Mouse (Mus musculus): ENCODE data around the gene Faf1. TPM values are rescaled to one million over a fixed set of nuclear protein-coding genes. Genes with fewer than 3 reads are reported as not detected.
A peak's percentile ranks its signal among the peaks of the same experiment; 100 is the strongest.
"Not testable (repeated sequence)": the region's sequence is repeated elsewhere in the genome, so short reads cannot be mapped to it uniquely, and the experiment has no call there.

Faf1 gene
- polyA plus RNA-seq, 1 experiment from 2014 or later = 43.4 TPM

DNA sequence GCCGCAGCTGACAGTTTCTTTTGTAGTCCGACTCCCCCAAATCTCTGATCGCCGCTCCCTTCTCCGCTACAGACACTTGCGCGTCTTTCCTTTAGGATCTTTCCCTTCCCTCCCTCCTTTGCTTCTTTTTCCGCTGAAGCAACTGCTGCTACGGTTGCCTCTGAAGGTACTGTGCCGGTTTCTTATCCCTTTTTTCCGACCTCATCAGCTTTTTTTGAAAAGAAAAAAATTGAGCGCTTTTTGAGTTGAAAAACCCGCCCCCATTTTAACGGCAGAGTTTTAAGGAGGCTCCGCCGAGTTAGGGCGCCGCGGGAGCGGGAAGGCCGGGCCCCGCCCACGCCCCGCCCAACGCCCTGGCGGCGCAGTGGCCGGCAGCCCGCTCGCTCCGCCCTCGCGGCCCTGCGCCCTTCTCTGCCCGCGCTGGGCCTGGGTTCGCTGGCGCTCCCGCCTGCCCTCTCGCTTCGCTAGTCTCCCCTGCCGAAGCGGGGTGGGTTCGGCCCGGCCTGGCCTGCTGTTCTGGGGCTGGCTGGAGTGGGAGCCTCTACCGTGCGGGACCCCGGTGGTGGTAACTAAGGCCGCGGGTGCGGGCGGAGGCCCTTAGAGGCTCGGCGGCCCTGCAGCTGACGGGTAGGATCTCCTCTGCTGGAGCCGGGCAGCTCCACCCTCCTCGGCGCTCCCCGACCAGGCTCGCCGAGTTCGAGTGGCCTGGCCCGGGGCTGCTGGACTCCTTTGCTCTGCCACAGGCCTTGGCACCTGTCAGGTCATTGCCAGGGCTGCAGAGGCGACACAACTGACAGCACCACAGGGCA is 9.7 kb upstream of the Faf1 start, which contains the start of gene Cdkn2c:
Gene Cdkn2c, minus strand, starts transcription at position 729 of the 809 bp plus-strand sequence.
- peaks cover 23% of the 10 kb centered on the region for H3K4me1 ChIP-seq
- H3K4me2 ChIP-seq (replicated peaks) = peak within 1 kb of the TSS; percentile 88
- H3K9me3 ChIP-seq = no peaks in the 10 kb centered on the region
- H3K4me3 ChIP-seq = peak within 1 kb of the TSS; percentile 69
- under 1% methylated on average over 52 of the region's 64 CpGs for WGBS
- ATAC-seq (ENCODE audit: low FRiP score, low read depth) = peak; percentile 95
- H3K36me3 ChIP-seq = no peaks in the 10 kb centered on the region
- peak within 1 kb of the TSS; percentile 84 for H3K27ac ChIP-seq (replicated peaks)
- H3K27me3 ChIP-seq = peaks cover 33% of the 10 kb centered on the region
- peak within 1 kb of the TSS; percentile 86 for H3K9ac ChIP-seq (replicated peaks)

- peak overlapping the region; percentile 69; the same call in 1 of the 2 replicates for H3K4me3 ChIP-seq
- peaks cover 23% of the 10 kb centered on the region for H3K4me1 ChIP-seq
- H3K36me3 ChIP-seq = no peaks in the 10 kb centered on the region
- no peaks in the 10 kb centered on the region for H3K9me3 ChIP-seq
- peak overlapping the region; percentile 86; the same call in 1 of the 2 replicates for H3K9ac ChIP-seq (replicated peaks)
- no peak overlapping the region for H3K27ac ChIP-seq (replicated peaks)
- 45% methylated on average over 2 of the region's 2 CpGs for WGBS
- peak overlapping the region; percentile 88 for H3K4me2 ChIP-seq (replicated peaks)
- peaks cover 30% of the 10 kb centered on the region for H3K27me3 ChIP-seq
- no peak for ATAC-seq (ENCODE audit: low FRiP score, low read depth)
Observed at GRCm38 (mm10) chr4:109667518-109667917, 8.9 kb upstream of the Faf1 start.

DNA sequence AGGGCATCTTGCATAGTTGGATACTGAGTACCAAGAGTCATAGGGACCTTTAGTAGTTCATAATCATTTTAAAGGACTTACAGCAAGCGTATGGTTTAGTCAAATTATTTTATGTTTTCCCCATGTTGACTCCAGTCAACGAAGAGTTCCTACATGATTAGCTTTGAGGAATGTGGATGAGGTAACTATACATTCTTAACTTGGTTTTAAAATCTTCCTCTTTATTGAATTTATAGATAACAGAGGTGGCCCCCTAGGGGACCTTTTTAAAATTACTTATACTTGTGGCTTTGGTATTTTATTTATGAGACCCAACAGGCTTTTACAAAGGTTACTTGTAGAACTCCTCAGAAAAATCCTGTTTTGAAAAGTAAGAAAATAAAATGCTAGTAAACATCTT is 6.2 kb upstream of the Faf1 start:
- H3K9me3 ChIP-seq = no peaks in the 10 kb centered on the region
- H3K27me3 ChIP-seq = peaks cover 16% of the 10 kb centered on the region; the same call in 1 of the 2 replicates
- ATAC-seq (ENCODE audit: low FRiP score, low read depth) = no peak
- H3K9ac ChIP-seq (replicated peaks) = no peak overlapping the region
- H3K4me2 ChIP-seq (replicated peaks) = no peak overlapping the region
- 77% methylated on average over 2 of the region's 2 CpGs for WGBS
- peaks cover 16% of the 10 kb centered on the region for H3K4me1 ChIP-seq
- no peak overlapping the region for H3K4me3 ChIP-seq
- H3K27ac ChIP-seq (replicated peaks) = no peak overlapping the region
- H3K36me3 ChIP-seq = no peaks in the 10 kb centered on the region

GRCm38 (mm10) chr4:109671941-109672340 is 4.4 kb upstream of the Faf1 start:
- Histone ChIP-seq H3K27me3 (peaks cover 2% of the 10 kb centered on the region; the same call in 1 of the 2 replicates), H3K4me2 (replicated peaks) (no peak overlapping the region), H3K4me1 (peaks cover 5% of the 10 kb centered on the region; the same call in 1 of the 2 replicates), H3K4me3 (no peak overlapping the region), H3K27ac (replicated peaks) (no peak overlapping the region), H3K9me3 (no peaks in the 10 kb centered on the region), H3K36me3 (no peaks in the 10 kb centered on the region), H3K9ac (replicated peaks) (no peak overlapping the region)
- no peak for ATAC-seq (ENCODE audit: low FRiP score, low read depth)
- WGBS = 62% methylated on average over 1 of the region's 1 CpGs

GRCm38 (mm10) chr4:109674097-109674496 is 2.3 kb upstream of the Faf1 start:
- peaks cover 9% of the 10 kb centered on the region; the same call in 1 of the 2 replicates for H3K4me1 ChIP-seq
- H3K27me3 ChIP-seq = no peaks in the 10 kb centered on the region
- H3K9me3 ChIP-seq = no peaks in the 10 kb centered on the region
- H3K27ac ChIP-seq (replicated peaks) = no peak overlapping the region
- H3K36me3 ChIP-seq = no peaks in the 10 kb centered on the region
- 80% methylated on average over 2 of the region's 2 CpGs for WGBS
- no peak for ATAC-seq (ENCODE audit: low FRiP score, low read depth)
- H3K4me2 ChIP-seq (replicated peaks) = no peak overlapping the region
- H3K4me3 ChIP-seq = no peak overlapping the region
- H3K9ac ChIP-seq (replicated peaks) = no peak overlapping the region

GRCm38 (mm10) chr4:109677221-109677620 is 833 bp downstream of the Faf1 start:
- H3K4me3 ChIP-seq = peak overlapping the region; percentile 92
- H3K36me3 ChIP-seq = no peaks in the 10 kb centered on the region
- peak overlapping the region; percentile 71 for H3K4me2 ChIP-seq (replicated peaks)
- ATAC-seq (ENCODE audit: low FRiP score, low read depth) = peak; percentile 4
- H3K9ac ChIP-seq (replicated peaks) = peak overlapping the region; percentile 88
- peaks cover 9% of the 10 kb centered on the region; the same call in 1 of the 2 replicates for H3K4me1 ChIP-seq
- WGBS = 0% methylated on average over 3 of the region's 3 CpGs
- no peaks in the 10 kb centered on the region for H3K27me3 ChIP-seq
- H3K27ac ChIP-seq (replicated peaks) = peak overlapping the region; percentile 97
- no peaks in the 10 kb centered on the region for H3K9me3 ChIP-seq

DNA sequence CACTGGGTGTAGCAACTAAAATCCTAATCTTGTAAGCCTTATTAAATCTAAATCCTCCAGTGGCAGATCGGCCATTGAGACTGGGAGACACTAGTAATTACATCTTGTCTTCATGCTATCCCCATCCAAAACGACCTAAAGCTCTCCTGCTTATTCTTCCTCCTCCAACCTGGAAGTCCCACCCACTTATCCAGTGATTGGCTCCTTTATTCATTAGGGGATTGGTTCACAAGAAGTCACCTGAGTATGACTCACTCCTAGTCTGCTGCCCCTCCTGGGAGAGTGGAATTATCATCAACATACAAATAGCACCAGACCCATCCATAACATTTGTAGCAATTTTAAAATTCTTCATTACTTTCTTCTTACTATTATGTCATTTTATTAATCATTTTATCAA is 7.2 kb downstream of the Faf1 start:
- H3K36me3 ChIP-seq = 0 out of 2 replicates have a peak, but pooled peaks cover 7% of the 10 kb centered on the region

DNA sequence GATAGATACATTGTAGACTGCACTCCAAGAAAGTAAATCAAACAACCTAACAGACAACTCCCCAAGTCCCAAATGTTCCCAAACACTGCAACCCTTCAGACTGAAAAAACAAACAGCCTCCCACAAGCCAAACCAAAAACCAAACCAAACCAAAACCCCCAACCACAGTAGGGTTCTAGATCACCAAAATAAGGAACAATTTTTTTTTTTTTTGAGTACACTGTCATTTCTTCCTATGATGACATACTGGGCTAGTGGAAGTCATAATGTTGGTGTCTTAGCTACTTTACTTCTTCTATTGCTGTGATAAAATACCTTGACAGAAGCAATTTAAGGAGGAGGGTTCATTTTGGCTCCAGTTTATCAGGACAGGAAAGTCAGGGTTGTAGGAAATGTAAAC is 16.3 kb downstream of the Faf1 start:
- no peak overlapping the region for H3K4me3 ChIP-seq
- H3K27ac ChIP-seq (replicated peaks) = no peak overlapping the region
- ATAC-seq (ENCODE audit: low FRiP score, low read depth) = no peak
- no peak overlapping the region for H3K9ac ChIP-seq (replicated peaks)
- no peaks in the 10 kb centered on the region for H3K27me3 ChIP-seq
- peaks cover 6% of the 10 kb centered on the region for H3K9me3 ChIP-seq
- H3K36me3 ChIP-seq = 0 out of 2 replicates have a peak, but pooled peaks cover 4% of the 10 kb centered on the region
- no peaks in the 10 kb centered on the region for H3K4me1 ChIP-seq
- H3K4me2 ChIP-seq (replicated peaks) = no peak overlapping the region

More for the DNA sequence above, 7.2 kb downstream of the Faf1 start:
- WGBS = 67% methylated on average over 2 of the region's 2 CpGs
- H3K4me2 ChIP-seq (replicated peaks) = no peak overlapping the region
- no peak overlapping the region for H3K27ac ChIP-seq (replicated peaks)
- no peaks in the 10 kb centered on the region for H3K9me3 ChIP-seq
- H3K9ac ChIP-seq (replicated peaks) = no peak overlapping the region
- H3K4me1 ChIP-seq = no peaks in the 10 kb centered on the region
- no peak overlapping the region for H3K4me3 ChIP-seq
- ATAC-seq (ENCODE audit: low FRiP score, low read depth) = no peak
- H3K27me3 ChIP-seq = no peaks in the 10 kb centered on the region

GRCm38 (mm10) chr4:109700727-109701126 is 24.3 kb downstream of the Faf1 start:
- 96% methylated on average over 3 of the region's 3 CpGs for WGBS
- H3K4me2 ChIP-seq (replicated peaks); H3K9me3 ChIP-seq; H3K4me1 ChIP-seq; H3K4me3 ChIP-seq; H3K27me3 ChIP-seq; H3K36me3 ChIP-seq; H3K9ac ChIP-seq (replicated peaks); ATAC-seq (ENCODE audit: low FRiP score, low read depth); H3K27ac ChIP-seq (replicated peaks): not testable (repeated sequence)

GRCm38 (mm10) chr4:109703568-109703967 is 27.2 kb downstream of the Faf1 start:
- Histone ChIP-seq H3K9me3 (no peaks in the 10 kb centered on the region), H3K27ac (replicated peaks) (no peak overlapping the region), H3K9ac (replicated peaks) (no peak overlapping the region), H3K36me3 (no peaks in the 10 kb centered on the region), H3K4me3 (no peak overlapping the region), H3K4me1 (no peaks in the 10 kb centered on the region), H3K4me2 (replicated peaks) (no peak overlapping the region), H3K27me3 (no peaks in the 10 kb centered on the region)
- ATAC-seq (ENCODE audit: low FRiP score, low read depth) = no peak

- 88% methylated on average over 2 of the region's 2 CpGs for WGBS
- Histone ChIP-seq H3K9ac (replicated peaks) (no peak overlapping the region), H3K9me3 (no peaks in the 10 kb centered on the region), H3K36me3 (no peaks in the 10 kb centered on the region), H3K27me3 (no peaks in the 10 kb centered on the region), H3K4me1 (no peaks in the 10 kb centered on the region), H3K27ac (replicated peaks) (no peak overlapping the region), H3K4me2 (replicated peaks) (no peak overlapping the region), H3K4me3 (no peak overlapping the region)
- ATAC-seq (ENCODE audit: low FRiP score, low read depth) = no peak
Observed at GRCm38 (mm10) chr4:109705349-109705748, 29.0 kb downstream of the Faf1 start.

GRCm38 (mm10) chr4:109719281-109719680 is 42.9 kb downstream of the Faf1 start:
- 97% methylated on average over 5 of the region's 5 CpGs for WGBS
- H3K27me3 ChIP-seq = no peaks in the 10 kb centered on the region
- no peaks in the 10 kb centered on the region for H3K36me3 ChIP-seq
- H3K4me3 ChIP-seq = no peak overlapping the region
- no peaks in the 10 kb centered on the region for H3K9me3 ChIP-seq
- no peak overlapping the region for H3K4me2 ChIP-seq (replicated peaks)
- no peaks in the 10 kb centered on the region for H3K4me1 ChIP-seq
- H3K9ac ChIP-seq (replicated peaks) = no peak overlapping the region
- no peak overlapping the region for H3K27ac ChIP-seq (replicated peaks)
- ATAC-seq (ENCODE audit: low FRiP score, low read depth) = no peak
